Mouse (Mus musculus) mouse trophoblast stem cell (cell line): ENCODE measurements around the gene Tex14.
"Not testable (repeated sequence)": the region's sequence is repeated elsewhere in the genome, so short reads cannot be mapped to it uniquely, and the experiment has no call there.

Source experiments
- in situ Hi-C, 2 experiments: fragments of 300-500 bp; cut with MseI, MboI; formaldehyde crosslinking; loops; 2 replicates in 1 of 2; 3 replicates in 1 of 2; pipeline ENCODE4 v1.15.1; 2025

The Tex14 gene

DNA sequence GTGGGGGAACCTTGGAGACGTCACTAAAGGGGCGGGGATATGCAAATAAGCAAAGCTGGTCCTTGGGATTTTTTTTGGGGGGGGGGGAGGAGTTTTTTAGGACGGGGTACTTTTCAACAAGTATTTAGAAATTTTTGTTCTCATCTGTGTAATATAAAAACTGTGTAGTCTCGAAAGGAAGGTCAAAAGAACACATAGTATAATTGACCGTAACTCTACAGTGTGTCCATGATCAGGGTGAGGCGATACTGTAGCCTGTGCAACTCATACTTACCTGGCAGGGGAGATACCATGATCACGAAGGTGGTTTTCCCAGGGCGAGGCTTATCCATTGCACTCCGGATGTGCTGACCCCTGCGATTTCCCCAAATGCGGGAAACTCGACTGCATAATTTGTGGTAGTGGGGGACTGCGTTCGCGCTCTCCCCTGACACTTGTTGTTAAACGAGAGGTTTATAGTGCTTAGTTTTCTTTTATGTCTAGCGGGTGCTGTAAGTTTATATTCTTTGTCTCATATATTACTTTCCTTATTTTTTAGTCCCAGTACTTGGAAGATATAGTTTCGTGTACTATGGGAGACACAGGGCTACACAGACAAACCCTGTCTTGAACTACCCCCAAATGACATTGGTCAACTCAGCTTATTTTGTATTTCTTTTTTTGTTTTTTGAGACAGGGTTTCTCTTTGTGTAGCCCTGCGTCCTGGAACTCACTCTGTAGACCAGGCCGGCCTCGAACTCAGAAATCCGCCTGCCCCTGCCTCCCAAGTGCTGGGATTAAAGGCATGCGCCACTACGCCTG lies 21.8 kb downstream of the Tex14 start:
- in situ Hi-C loops = not testable (repeated sequence)

DNA sequence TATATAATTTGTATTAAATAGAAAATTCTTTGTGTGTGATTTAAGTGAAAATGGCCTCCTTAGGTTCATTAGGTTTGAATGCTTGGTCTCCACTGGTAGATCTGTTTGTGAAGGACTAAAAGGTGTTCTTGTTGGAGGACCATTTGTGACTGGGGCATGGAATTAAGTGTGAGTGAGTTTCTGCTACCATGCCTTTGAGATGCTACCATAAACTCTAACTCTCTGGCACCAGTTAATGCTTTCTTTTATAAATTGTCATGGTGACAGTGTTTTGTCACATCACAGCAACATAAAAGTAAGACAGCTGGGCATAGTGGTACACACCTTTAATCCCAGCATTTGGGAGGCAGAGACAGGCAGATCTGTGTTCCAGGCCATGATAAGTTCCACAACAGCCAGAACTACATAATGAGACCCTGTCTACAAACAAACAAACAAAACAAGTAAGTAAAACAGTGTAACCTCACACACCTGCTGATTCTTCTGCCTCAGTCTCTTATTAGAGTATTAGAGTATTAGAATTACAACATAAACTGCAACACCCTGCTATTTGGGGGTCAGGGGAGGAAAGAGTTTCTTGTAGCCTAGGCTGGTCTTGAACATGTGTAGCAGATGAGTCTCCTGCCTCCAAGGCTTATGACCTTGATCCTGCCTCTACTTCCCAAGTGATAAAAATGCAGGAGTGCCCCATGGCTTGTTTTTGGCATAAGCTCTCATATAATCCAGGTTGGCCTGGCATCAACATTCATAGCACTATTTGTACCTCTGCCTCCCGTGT lies 22.6 kb downstream of the Tex14 start:
- in situ Hi-C loops = no loop called here

DNA sequence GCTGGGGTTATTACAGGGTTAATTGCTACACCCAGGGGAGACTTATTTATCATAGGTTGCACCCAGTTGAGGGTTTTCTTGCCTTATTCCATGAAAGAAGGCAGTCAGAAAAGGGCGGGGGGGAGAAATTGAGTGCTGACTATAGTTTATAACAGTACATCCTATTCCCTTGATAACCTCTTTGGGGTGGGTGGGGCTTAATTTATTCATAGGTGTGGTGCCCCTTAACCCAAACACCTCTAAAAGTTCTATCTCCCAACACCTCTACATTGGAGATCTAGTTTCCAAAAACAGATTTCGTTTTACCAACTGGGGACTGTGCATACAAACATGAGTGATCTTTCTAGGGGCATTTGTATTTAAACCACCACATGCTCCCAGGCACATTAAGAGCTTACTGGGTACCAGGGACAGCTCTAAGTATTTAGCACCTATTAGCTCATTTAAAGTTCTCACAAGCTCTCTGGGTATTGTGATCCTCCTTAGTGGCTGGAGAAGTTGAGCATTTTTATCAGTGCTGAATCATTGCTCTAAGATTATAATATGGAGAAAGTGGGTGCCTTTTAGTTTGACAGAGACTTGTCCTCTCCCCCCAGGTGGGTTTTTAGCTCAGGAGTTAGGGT lies 23.3 kb downstream of the Tex14 start:
- in situ Hi-C loops = no loop called here

DNA sequence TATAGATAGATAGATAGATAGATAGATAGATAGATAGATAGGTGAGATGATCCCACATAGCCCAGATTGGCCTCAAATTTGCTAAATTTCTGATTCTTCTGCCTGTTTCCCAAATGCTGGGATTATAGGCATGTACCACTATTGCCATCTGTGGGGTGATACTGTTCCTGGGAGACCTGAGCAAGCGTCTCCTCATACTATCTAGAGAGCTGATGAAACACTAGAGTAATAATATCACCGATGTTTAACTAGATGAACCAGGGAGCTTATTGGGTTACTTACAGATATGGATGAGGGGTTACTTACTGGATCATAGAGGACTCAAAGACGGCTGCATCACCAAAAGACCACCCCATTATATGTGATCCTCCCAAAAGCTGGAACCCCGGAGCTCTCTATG lies 24.5 kb downstream of the Tex14 start:
- in situ Hi-C loops = no loop called here

DNA sequence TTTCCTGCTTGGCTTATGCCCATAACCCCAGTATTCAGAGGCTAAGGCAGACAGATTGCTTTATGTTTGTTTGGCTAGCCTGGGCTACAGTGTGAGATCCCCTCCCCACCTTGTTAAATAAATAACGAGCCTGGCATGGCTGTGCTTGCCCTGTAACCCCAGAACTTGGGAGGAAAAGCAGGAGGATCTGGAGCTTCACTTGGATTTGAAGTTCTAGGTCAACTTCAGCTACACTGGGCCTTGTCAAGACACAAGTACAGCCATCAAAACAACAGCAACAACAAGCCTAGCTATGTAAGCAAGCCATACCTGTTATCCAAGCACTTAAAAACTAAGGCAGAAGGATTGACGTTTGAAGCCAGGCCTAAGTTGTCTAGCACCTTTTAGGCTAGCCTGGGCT lies 25.5 kb downstream of the Tex14 start:
- in situ Hi-C loops = no loop called here

DNA sequence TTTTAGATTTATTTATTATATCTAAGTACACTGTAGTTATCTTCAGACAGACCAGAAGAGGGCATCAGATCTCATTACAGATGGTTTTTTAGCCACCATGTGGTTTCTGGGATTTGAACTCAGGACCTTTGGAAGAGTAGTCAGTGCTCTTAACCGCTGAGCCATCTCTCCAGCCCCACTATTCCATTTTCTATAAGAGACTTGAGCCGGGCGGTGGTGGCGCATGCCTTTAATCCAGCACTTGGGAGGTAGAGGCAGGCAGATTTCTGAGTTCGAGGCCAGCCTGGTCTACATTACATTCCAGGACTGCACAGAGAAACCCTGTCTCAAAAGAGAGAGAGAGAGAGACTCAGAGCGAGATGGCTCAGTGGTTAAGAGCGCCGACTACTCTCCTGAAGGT lies 26.9 kb downstream of the Tex14 start:
- in situ Hi-C loops = not testable (repeated sequence)

DNA sequence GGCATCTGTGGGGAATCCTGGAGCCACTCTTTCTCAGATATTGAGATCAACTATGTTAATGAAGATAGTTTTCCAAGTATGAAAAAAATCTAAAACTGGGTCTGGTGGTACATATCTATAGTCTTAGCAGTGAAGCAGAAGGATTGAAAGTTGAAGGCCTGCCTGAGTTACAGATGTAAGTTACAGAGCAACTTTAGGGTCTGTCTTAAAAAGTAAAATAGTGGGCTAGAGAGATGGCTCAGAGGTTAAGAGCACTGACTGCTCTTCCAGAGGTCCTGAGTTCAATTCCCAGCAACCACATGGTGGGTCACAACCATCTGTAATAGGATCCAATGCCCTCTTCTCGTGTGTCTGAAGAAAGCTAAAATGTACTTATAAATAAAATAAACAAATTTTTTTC lies 27.6 kb downstream of the Tex14 start:
- in situ Hi-C loops = no loop called here

DNA sequence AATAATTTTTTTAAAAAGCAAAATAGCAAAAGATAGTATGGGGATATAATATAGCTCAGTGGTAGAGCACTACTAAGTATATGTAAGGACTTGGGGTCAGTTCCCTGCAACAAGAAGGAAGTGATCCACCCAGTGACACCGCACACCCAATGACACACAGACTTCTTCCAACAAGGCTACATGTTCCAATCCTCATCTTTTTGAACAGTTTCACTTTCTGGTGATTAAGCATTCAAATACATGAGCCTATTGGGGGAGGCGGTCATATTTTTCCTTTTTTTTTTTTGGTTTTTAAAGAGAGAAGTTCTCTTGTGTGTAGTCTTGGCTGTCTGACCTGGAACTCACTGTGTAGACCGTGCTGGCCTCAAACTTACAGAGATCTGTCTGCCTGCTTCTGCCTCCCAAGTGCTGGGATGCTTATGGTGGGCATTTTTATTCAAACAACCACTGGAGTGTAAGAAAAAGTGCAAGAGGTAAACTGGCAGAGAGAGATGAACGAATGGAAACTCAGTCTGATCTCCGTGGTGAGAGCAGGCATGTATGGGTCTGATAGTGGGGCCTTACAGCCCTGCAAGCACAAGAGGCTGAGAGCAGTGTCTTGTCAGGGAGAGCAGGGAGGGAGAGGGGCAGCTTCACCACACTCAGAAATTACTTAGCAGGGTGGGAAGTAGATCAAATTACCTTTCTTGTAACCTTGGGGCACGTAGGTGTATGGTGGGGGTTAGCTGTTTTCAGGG lies 28.2 kb downstream of the Tex14 start:
- in situ Hi-C loops = no loop called here

DNA sequence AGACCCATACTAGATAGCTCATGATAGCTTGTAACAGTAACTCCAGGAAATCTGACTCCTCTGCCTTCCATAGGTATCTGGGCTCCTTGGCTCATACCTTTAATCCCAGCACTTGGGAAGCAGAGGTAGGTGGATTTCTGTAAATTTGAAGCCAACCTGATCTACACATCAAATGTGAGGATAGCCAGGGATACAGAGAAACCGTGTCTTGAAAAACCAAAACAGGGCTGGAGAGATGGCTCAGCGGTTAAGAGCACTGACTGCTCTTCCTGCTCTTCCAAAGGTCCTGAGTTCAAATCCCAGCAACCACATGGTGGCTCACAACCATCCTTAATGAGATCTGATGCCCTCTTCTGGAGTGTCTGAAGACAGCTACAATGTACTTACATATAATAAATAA lies 30.2 kb downstream of the Tex14 start:
- in situ Hi-C loops = not testable (repeated sequence)

DNA sequence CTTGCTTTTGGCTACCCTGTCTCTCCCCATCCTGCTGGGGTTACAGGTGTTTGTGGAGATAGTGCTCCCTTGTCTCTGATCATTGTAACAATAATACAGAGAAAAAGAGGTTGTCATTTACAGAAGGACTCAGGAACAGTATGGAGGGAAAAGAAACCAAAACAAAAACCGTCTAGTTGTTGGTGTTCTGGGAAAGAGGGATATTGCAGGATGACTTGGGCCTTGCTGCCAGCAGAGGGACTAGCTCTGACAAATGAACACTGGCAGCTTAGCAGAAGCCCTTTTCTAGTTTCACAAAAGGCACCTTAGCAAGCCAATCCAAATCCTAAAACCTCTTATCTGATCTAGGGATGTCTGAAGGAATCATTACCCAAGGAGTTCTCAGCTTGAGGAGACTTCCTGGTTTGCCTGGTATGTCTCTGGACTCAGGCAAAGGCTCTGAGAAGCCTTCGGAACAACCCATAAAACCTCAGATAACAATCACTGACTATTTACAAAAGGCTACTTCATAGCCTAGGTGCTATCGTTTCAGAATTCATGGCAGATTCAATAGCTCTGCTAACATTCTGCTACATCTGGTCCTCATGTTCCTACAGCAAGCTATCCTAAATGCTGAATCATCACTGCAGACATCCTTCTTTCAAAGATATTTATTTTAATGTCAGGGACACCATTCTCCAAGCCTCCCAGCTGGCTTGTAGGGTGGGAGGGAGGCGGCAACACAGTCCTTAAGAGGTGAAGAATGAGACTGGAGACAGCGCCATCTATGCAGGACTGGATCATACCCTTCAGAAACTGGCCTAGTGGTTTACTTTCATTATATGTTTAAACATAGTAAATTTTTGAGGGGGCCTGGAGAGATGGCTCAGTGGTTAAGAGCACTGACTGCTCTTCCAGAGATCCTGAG lies 31.7 kb downstream of the Tex14 start:
- in situ Hi-C loops = no loop called here

DNA sequence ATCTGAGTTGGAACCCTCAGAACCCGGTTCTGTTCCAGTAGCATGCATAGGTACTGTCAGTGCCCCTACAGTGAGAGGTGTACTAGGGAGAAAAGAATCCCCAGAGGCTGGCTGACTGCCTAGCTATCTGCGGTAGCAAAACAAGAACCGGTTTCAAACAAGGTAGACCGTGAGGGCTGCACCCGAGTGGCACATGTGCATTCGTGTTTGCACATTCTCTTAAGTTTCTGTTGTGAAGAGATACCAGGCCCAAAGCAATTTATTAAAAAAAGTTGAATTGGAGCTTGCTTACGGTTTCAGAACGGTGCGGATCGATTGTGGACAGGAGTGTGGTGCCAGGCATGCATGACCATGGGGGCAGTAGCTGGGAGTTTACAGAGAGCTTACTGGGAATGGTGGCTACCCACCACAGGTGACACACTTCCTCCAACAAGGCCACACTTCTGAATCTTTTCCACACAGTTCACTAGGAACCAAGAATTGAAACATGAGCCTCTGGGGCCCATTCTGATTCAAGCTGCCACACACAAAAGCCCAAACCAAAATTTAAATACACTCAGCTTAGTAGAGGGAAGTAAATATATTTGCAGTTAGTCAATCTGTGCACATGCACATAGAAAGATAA lies 35.0 kb downstream of the Tex14 start:
- in situ Hi-C loops = no loop called here

DNA sequence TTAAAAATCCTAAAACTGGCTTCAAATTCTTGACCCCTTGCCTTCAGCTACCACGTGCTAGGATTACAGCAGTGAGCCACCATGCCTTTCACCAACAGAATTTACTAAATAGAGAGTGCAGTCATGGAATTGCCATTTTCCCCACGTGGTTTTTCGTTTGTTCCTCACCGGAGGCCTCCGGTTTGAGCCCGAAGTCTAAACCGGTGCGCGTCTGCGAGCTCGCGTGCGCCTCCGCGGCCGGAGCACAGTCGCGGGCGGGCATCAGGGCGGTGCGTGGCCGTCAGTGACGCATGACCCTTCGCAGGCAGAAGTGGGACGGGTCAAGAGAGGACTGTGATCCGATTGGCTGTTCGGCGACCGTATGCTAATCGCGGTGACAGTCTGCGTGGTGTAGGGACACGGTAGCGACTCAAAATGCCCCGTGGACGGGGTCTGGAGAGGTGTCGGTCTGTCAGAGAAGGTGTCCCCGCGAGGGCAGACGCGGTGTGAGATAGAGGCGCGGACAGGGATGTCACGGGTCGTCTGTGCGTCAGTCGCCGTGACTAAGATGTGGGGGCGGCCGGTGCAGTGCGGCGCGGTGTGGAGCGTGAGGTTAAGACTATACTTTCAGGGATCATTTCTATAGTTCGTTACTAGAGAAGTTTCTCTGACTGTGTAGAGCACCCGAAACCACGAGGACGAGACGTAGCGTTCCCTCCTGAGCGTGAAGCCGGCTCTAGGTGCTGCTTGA lies 37.9 kb downstream of the Tex14 start:
- in situ Hi-C loops = not testable (repeated sequence)

DNA sequence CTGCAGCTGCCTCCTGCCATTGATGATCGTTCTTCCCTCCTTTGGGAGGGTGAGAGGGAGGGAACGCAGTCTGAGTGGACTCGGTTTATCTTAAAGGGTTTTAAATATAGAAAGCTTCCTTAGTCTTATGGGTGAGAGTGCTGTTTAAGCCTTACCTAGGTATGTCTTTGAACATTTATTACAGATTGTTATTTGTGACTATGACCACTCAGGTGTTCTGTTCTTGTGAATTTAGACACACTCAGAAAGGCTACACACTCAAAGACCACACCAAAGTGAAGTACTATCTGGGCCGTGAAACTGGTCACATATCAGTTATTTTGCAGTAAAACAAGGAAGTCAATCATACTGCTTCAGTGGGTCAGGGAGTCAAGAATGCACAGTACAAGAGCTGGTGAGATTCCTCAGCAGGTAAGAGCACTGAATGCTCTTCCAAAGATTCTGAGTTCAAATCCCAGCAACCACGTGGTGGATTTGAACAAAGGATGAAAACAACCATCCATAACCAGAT lies 38.6 kb downstream of the Tex14 start:
- in situ Hi-C loops = no loop called here

DNA sequence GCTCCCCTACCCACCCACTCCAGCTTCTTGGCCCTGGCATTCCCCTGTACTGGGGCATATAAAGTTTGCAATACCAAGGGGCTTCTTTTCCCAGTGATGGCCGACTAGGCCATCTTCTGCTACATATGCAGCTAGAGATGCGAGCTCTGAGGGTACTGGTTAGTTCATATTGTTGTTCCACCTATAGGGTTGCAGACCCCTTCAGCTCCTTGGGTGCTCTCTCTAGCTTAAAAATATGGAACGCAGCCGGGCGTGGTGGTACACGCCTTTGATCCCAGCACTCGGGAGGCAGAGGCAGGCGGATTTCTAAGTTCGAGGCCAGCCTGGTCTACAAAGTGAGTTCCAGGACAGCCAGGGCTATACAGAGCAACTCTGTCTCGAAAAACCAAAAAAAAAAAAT lies 39.2 kb downstream of the Tex14 start:
- in situ Hi-C loops = not testable (repeated sequence)

DNA sequence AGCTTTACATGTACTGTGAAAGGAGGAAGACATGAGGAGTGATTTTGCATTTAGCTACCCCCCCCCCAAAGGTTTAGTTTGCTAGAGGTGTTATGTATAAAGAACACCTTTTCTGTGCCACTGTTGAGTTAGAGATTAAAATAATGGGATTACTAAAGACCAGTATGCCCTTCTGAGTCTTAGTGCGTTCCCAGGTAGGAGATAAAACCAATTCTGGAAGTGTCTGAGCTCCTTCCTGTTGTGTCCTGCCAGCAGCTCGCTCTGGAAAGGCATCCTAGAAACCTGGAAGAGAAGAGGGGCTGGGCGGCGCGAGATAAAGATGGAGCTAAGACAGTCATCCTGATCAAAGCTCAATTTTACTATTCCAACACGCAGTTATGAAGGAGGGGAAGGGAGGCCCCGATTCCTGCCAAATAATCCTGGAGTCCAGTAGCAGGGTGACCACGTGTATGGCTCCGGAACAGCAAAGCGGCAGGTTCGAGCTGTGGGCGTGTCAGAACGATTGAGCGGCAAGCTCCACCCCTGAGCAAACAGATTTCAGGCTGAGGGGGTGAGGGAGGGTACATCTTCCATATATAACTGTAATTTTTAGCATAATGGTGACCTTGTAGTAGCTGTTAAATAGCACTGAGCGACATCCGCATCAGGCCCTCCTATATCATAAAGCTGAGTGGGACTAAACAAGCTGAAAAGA lies 40.0 kb downstream of the Tex14 start:
- in situ Hi-C loops = no loop called here

DNA sequence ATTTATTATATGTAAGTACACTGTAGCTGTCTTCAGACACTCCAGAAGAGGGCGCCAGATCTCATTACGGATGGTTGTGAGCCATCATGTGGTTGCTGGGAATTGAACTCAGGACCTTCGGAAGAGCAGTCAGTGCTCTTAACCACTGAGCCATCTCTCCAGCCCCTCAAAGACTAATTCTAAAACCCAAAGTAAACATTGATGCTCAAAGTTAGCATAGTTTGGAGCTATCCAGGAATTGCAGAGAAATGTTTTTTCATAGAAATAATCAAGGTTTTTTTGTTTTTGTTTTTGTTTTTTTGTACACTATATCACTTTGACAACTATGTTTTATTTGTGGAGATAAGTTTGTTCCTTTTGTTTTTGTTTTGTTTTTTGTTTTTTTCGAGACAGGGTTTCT lies 40.7 kb downstream of the Tex14 start:
- in situ Hi-C loops = not testable (repeated sequence)

DNA sequence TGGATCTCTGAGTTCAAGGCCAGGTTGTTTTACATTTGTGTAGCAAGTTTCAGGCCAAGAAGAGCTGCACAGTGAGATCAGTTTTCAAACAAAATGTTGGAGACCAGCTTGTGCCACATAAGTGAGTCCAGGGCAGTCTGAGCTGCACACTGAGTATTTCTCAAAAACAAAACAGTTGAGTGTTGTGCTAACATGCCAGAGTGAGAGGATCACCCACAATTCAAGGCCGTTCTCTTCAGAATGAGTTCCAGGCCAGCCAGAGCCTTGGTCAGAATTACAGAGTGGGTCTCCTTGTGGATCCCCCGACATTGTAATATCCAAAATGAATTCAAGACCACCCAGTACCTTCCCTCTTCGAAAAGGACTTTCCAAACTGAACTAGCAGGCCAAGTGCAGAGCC lies 41.3 kb downstream of the Tex14 start:
- in situ Hi-C loops = no loop called here

DNA sequence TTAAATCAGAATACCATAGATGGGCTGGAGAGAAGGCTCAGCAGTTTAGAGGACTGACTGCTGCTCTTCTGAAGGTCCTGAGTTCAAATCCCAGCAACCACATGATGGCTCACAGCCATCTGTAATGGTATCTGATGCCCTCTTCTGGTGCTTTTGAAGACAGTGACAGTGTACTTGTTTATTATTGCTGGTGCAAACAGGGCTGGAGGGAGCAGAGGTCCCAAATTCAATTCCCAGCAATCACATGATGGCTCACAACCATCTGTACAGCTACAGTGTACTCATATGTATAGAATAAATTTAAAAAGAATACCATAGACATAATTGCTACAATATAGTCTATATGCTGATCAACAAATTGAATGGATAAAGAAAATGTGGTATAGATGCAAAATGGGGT lies 42.6 kb downstream of the Tex14 start:
- in situ Hi-C loops = no loop called here

DNA sequence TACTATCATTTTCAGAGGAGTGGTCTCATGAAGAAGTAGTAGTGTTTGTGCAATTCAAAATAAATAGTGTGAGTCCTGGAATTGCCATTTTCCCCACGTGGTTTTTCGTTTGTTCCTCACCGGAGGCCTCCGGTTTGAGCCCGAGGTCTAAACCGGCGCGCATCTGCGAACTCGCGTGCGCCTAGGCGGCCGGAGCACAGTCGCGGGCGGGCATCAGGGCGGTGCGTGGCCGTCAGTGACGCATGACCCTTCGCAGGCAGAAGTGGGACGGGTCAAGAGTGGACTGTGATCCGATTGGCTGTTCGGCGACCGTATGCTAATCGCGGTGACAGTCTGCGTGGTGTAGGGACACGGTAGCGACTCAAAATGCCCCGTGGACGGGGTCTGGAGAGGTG lies 43.2 kb downstream of the Tex14 start:
- in situ Hi-C loops = not testable (repeated sequence)
